Mouse (Mus musculus) limb, embryonic 11.5 days (tissue): ENCODE measurements around the gene Prlh. TPM values are rescaled to one million over a fixed set of nuclear protein-coding genes. Genes with fewer than 3 reads are reported as not detected.

Experiments
- ATAC-seq: fragments of 200-750 bp; cut with Nextera tagmentation; 2 replicates; pipeline ENCODE4 v1.8.0; 2017; ENCODE audit warnings: low read depth; ENCODE audit not compliant: insufficient number of reproducible peaks, low FRiP score, low TSS enrichment
- DNase-seq: peaks from one replicate; pipeline ENCODE4 v3.0.0-alpha.2; 2015; ENCODE audit warnings: low spot score
- H3K27ac ChIP-seq: fragments of 300-500 bp; sonication (generic); replicated peaks from 2 replicates; pipeline ENCODE4 v1.5.1; 2014; ENCODE audit warnings: low read depth, mild to moderate bottlenecking, low read length
- H3K27me3 ChIP-seq: fragments of 300-500 bp; sonication (generic); 2 replicates; pipeline ENCODE4 v1.6.1; 2014; ENCODE audit warnings: mild to moderate bottlenecking, low read length, mixed read lengths; ENCODE audit not compliant: control insufficient read depth, insufficient read depth
- H3K36me3 ChIP-seq: fragments of 300-500 bp; sonication (generic); 2 replicates; pipeline ENCODE4 v1.6.1; 2014; ENCODE audit warnings: mild to moderate bottlenecking, low read length, moderate library complexity, mixed read lengths; ENCODE audit not compliant: control insufficient read depth, insufficient read depth
- H3K4me1 ChIP-seq: fragments of 300-500 bp; sonication (generic); 2 replicates; pipeline ENCODE4 v1.6.1; 2014; ENCODE audit warnings: low read length, mixed read lengths; ENCODE audit not compliant: control insufficient read depth, insufficient read depth
- H3K4me2 ChIP-seq: fragments of 300-500 bp; sonication (generic); 2 replicates; pipeline ENCODE4 v1.6.1; 2014; ENCODE audit warnings: low read depth, mild to moderate bottlenecking, moderate library complexity; ENCODE audit not compliant: severe bottlenecking
- H3K4me3 ChIP-seq: fragments of 300-500 bp; sonication (generic); 2 replicates; pipeline ENCODE4 v1.5.1; 2014; ENCODE audit warnings: low read depth, low read length
- H3K9ac ChIP-seq: fragments of 300-500 bp; sonication (generic); 2 replicates; pipeline ENCODE4 v1.6.1; 2014; ENCODE audit warnings: mild to moderate bottlenecking, low read length
- H3K9me3 ChIP-seq: fragments of 300-500 bp; sonication (generic); 2 replicates; pipeline ENCODE4 v1.6.1; 2016; ENCODE audit warnings: low read length; ENCODE audit not compliant: control insufficient read depth
- WGBS: fragments of 180-500 bp; shearing (Covaris S2); extraction: QIAGEN DNeasy Blood & Tissue Kit; methylation state at CpG from one replicate; pipeline ENCODE4 v1.1.7; 2014; 5-methylcytosine and 5-hydroxymethylcytosine counted together
- polyA plus RNA-seq: library from polyadenylated mRNA; unstranded; fragments of >200 nt; fragmentation: Nextera tagmentation; extraction: Ambion mirVana; gene quantifications from 2 replicates; pipeline ENCODE4 v1.2.1, GENCODE M21; 2014

Gene Prlh
- polyA plus RNA-seq, 1 experiment from 2014 or later = not detected

GRCm38 (mm10) chr1:90975960-90976359, 23.1 kb downstream of the Prlh start:
- no peak overlapping the region for H3K9ac ChIP-seq
- ATAC-seq (no peak), DNase-seq (no peak)
- no peak overlapping the region for H3K4me2 ChIP-seq
- no peaks in the 10 kb centered on the region; the same call in 1 of the 2 replicates for H3K4me1 ChIP-seq
- no peak overlapping the region for H3K4me3 ChIP-seq
- WGBS = 86% methylated on average over 4 of the region's 4 CpGs
- H3K36me3 ChIP-seq = no peaks in the 10 kb centered on the region
- H3K9me3 ChIP-seq = no peaks in the 10 kb centered on the region
- no peak overlapping the region for H3K27ac ChIP-seq
- no peaks in the 10 kb centered on the region for H3K27me3 ChIP-seq

GRCm38 (mm10) chr1:90980638-90981330, 27.9 kb downstream of the Prlh start:
- ATAC-seq (no peak), DNase-seq (no peak)
- 75% methylated on average over 10 of the region's 10 CpGs for WGBS
- no peaks in the 10 kb centered on the region for H3K27me3 ChIP-seq
- H3K4me2 ChIP-seq = no peak overlapping the region
- no peaks in the 10 kb centered on the region for H3K36me3 ChIP-seq
- H3K9me3 ChIP-seq = no peaks in the 10 kb centered on the region
- H3K27ac ChIP-seq = no peak overlapping the region
- H3K4me3 ChIP-seq = no peak overlapping the region
- H3K9ac ChIP-seq = no peak overlapping the region
- no peaks in the 10 kb centered on the region for H3K4me1 ChIP-seq

GRCm38 (mm10) chr1:90981346-90981745, 28.4 kb downstream of the Prlh start:
- ATAC-seq (no peak), DNase-seq (no peak)
- H3K9me3 ChIP-seq = no peaks in the 10 kb centered on the region
- H3K27ac ChIP-seq = no peak overlapping the region
- no peaks in the 10 kb centered on the region for H3K36me3 ChIP-seq
- no peaks in the 10 kb centered on the region for H3K4me1 ChIP-seq
- no peak overlapping the region for H3K4me3 ChIP-seq
- WGBS = 79% methylated on average over 3 of the region's 3 CpGs
- H3K27me3 ChIP-seq = no peaks in the 10 kb centered on the region
- H3K9ac ChIP-seq = no peak overlapping the region
- no peak overlapping the region for H3K4me2 ChIP-seq

- Histone ChIP-seq H3K9ac (no peak overlapping the region), H3K4me2 (no peak overlapping the region), H3K36me3 (no peaks in the 10 kb centered on the region), H3K9me3 (no peaks in the 10 kb centered on the region), H3K27ac (no peak overlapping the region), H3K4me1 (peaks cover 8% of the 10 kb centered on the region), H3K27me3 (no peaks in the 10 kb centered on the region), H3K4me3 (no peak overlapping the region)
- no peak for DNase-seq
- WGBS = 87% methylated on average over 1 of the region's 1 CpGs
- no peak for ATAC-seq
Observed at GRCm38 (mm10) chr1:90995916-90996315, 43.0 kb downstream of the Prlh start.

DNA sequence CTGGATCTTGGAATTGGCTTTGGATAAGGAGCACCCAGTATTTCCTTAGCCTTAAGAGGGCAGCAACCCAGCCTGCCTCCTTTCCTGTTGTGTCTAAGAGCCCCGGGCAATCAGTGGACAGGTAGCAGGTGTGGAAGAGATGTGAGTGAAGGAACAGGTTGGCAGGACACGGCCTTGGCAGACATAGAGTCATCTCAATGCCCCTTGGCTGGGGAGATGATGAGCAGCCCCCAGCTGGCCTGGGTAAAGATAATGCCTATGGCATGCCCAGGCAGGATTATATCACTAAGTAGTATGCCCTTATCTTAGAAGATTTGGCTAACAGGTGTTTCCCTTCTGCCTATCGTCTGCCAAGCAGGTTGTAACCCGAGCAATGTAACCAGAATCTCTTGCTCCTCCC, 44.2 kb downstream of the Prlh start:
- no peak overlapping the region for H3K4me2 ChIP-seq
- 62% methylated on average over 4 of the region's 4 CpGs for WGBS
- H3K36me3 ChIP-seq = no peaks in the 10 kb centered on the region
- peaks cover 8% of the 10 kb centered on the region for H3K4me1 ChIP-seq
- no peaks in the 10 kb centered on the region for H3K9me3 ChIP-seq
- H3K27me3 ChIP-seq = no peaks in the 10 kb centered on the region
- H3K9ac ChIP-seq = no peak overlapping the region
- no peak overlapping the region for H3K27ac ChIP-seq
- no peak overlapping the region for H3K4me3 ChIP-seq
- no peak for DNase-seq
- no peak for ATAC-seq

DNA sequence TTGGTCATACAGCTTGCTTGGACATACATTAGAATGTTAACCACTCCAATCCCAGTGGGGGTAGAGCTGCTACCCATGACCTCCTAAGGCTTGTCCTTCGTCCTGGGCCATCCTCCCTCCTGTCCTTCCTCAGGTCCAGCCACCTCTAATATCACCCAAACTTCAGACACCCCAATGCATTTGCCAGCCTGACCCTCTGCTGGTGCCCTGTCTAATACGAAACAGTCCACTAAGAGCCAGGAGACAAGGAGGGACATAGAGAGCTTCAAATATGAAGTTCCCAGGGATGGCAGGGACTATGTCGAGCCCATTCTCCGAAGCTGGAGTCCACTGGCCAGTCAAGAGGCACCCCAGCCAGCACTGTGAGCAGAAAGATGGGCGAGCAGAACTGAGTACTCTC, 44.7 kb downstream of the Prlh start:
- no peak overlapping the region for H3K4me2 ChIP-seq
- H3K27me3 ChIP-seq = no peaks in the 10 kb centered on the region

GRCm38 (mm10) chr1:90998268-90998890, 45.5 kb downstream of the Prlh start, which contains the start of gene Lrrfip1:
Gene Lrrfip1, plus strand, starts transcription at chr1:90998737.
- DNase-seq (peak; percentile 68), ATAC-seq (peak; percentile 57)
- Histone ChIP-seq H3K27me3 (no peaks in the 10 kb centered on the region), H3K4me3 (peak within 1 kb of the TSS; percentile 77), H3K27ac (0 out of 2 replicates have a peak within 1 kb of the TSS, but pooled peaks have one; percentile 14), H3K36me3 (no peaks in the 10 kb centered on the region), H3K4me2 (peak within 1 kb of the TSS; percentile 98), H3K9ac (peak within 1 kb of the TSS; percentile 83), H3K9me3 (no peaks in the 10 kb centered on the region), H3K4me1 (peaks cover 8% of the 10 kb centered on the region)
- 2% methylated on average over 59 of the region's 59 CpGs for WGBS

More for the DNA sequence above, 44.7 kb downstream of the Prlh start:
- WGBS = 83% methylated on average over 5 of the region's 5 CpGs
- Histone ChIP-seq H3K4me1 (peaks cover 8% of the 10 kb centered on the region), H3K36me3 (no peaks in the 10 kb centered on the region), H3K9me3 (no peaks in the 10 kb centered on the region), H3K27ac (no peak overlapping the region), H3K4me3 (no peak overlapping the region), H3K9ac (no peak overlapping the region)
- no peak for DNase-seq
- no peak for ATAC-seq

DNA sequence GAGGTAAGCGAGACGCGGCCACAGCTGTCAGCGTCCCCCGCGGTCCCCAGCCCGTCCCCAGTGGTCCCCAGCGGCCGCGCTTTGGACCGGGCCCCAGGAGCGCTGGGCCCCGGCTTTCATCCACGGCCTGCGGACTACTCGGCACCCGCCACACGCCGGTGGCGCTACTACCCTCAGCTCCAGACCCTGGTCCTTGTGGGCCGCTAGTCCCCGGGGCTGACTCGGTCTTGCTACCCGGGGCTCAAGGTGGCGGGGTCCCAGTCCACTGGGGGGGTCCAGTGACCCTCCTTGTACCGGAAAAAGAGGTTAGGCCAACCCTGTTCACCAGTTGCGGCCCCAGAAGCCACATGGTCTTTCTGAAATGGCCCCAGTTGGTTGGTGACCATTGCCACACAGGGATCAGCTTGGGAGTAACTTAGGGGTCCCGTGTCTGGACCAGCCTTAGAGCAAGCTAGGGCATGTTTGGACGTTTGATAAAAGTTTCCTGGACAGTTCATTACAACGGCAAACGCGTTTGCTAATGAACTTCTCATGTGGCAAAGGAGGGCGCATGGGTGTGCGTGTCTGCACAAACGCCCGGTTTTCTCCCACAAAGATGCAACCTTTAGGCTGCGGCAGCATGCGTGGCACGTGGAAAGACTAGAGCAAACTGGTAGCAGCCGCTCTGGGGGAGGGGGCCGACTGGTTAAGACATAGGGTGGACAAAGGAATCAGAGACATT, 46.1 kb downstream of the Prlh start:
- H3K4me1 ChIP-seq = peaks cover 8% of the 10 kb centered on the region
- WGBS = 4% methylated on average over 41 of the region's 41 CpGs

More for the DNA sequence above, 46.1 kb downstream of the Prlh start:
- Histone ChIP-seq H3K27me3 (no peaks in the 10 kb centered on the region), H3K27ac (no peak overlapping the region), H3K4me3 (peak overlapping the region; percentile 77), H3K4me2 (peak overlapping the region; percentile 98), H3K36me3 (no peaks in the 10 kb centered on the region), H3K9ac (peak overlapping the region; percentile 83), H3K9me3 (no peaks in the 10 kb centered on the region)
- DNase-seq (peak; percentile 58), ATAC-seq (peak; percentile 63)
